ENCODE assay signal across 7 mouse cellular contexts in the genomic region with DNA sequence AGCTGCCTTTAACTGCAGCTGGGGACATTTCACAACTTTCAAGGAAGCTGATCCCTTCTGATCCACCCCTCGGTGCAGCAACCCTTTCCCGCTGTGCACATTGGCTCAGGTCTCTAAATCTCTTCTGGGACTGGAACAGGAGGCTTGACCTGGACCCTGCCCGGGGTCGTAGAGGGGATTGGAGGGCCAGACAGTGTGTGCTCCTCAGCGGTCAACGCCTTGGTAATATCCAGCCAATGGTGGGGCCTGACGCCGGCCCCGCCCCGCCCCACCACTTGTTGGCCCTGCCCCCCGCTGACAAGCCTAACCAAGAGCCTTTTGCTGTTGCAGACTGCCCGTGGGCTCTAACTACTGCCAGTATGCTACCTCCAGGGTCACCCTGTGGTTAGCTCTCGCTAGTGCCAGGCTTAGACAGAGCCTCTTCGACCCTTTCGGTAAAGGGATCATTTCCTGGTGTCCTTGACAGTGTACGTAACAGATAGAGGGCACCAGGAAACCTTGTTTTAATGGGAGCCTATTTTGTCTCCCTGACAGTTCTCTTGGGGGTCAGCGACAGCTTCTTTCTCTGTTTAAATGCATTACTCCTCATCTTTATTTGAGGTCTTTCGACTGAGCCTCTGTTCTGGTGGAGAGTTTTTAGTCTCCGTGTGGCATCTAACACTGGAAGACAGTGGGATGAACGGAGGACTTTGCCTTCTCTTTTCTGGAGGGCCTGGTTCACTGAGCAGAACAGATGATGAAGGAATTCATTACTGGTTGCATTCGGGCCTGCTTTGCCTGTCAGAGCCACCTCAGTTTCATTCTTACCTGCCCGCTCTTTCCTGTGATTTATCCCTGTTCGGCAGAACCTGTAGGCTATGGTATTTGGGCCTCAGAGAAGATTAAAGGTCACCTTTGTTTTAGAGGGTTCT. TPM values are rescaled to one million over a fixed set of nuclear protein-coding genes. Genes with fewer than 3 reads are reported as not detected.
DNase-seq lines count a peak whose midpoint lies in the region; ATAC-seq and TF ChIP-seq lines count a peak whose summit lies in the region.

No protein-coding gene starts in this region.

- no peak for TF ChIP-seq POLR2A in kidney, adult 2 months (IDR thresholded peaks at IDR 0.05; ENCODE audit: low read depth, low read length)
- TF ChIP-seq POLR2A in lung, adult 2 months (IDR thresholded peaks at IDR 0.05; ENCODE audit: borderline replicate concordance, extremely low read depth, low read depth, low read length): peak; percentile 52; the same call in 1 of the 2 replicates

- peak; percentile 52 for DNase-seq in embryonic facial prominence, embryonic 11.5 days (ENCODE audit: low spot score)
- DNase-seq in heart, adult 9 months (ENCODE audit: low spot score in 2 of 2): peak; percentile 81 to 85
- DNase-seq in kidney, adult 2 months: peak; percentile 88
- DNase-seq in lung, adult 2 months: peak; percentile 56
- peak; percentile 89 for DNase-seq in skeletal muscle tissue, adult 2 months (ENCODE audit: low read depth, low spot score)

- no peaks in the 10 kb centered on the region for H3K27me3 ChIP-seq in embryonic facial prominence, embryonic 11.5 days (ENCODE audit: control insufficient read depth, insufficient read depth, low read length)
- H3K27me3 ChIP-seq in kidney, adult 2 months (replicated peaks; ENCODE audit: control insufficient read depth, insufficient read depth, low read length): no peaks in the 10 kb centered on the region

- H3K4me1 ChIP-seq in embryonic facial prominence, embryonic 11.5 days (ENCODE audit: control insufficient read depth, insufficient read depth, low read length): no peaks in the 10 kb centered on the region
- H3K4me1 ChIP-seq in kidney, adult 2 months (ENCODE audit: control insufficient read depth, insufficient read depth, low read length): peaks cover 3% of the 10 kb centered on the region; the same call in 1 of the 2 replicates
- no peaks in the 10 kb centered on the region for H3K4me1 ChIP-seq in lung, adult 2 months (ENCODE audit: control insufficient read depth, insufficient read depth, low read length)

- TF ChIP-seq CTCF in kidney, adult 2 months (conservative IDR thresholded peaks at IDR 0.05; ENCODE audit: insufficient read depth, insufficient read length, low read depth, low read length): no peak
- TF ChIP-seq CTCF in lung, adult 2 months (IDR thresholded peaks at IDR 0.05; ENCODE audit: insufficient read depth, low read length): no peak

- ATAC-seq in embryonic facial prominence, embryonic 11.5 days (replicated peaks; ENCODE audit: insufficient number of reproducible peaks, low FRiP score, low TSS enrichment, low read depth): peak; percentile 64; the same call in 1 of the 2 replicates
- no peak for ATAC-seq in erythroblast, adult 5-6 weeks (replicated peaks; ENCODE audit: low FRiP score, poor library complexity, severe bottlenecking)
- ATAC-seq in monocyte, adult 5-6 weeks (replicated peaks; ENCODE audit: insufficient number of reproducible peaks, low FRiP score, low TSS enrichment, poor library complexity, severe bottlenecking): no peak

- H3K27ac ChIP-seq in embryonic facial prominence, embryonic 11.5 days (replicated peaks; ENCODE audit: low read depth, low read length): no peak overlapping the region
- peak overlapping the region; percentile 74; the same call in 1 of the 2 replicates for H3K27ac ChIP-seq in kidney, adult 2 months (ENCODE audit: insufficient read depth, low read depth, low read length)

- H3K4me2 ChIP-seq in embryonic facial prominence, embryonic 11.5 days (ENCODE audit: low read depth, low read length): no peak overlapping the region

- 30% methylated on average over 23 of the region's 23 CpGs for WGBS in embryonic facial prominence, embryonic 11.5 days
- WGBS in kidney, adult 2 months: 33% methylated on average over 23 of the region's 23 CpGs
- 41% methylated on average over 23 of the region's 23 CpGs for WGBS in lung, adult 2 months

- H3K9ac ChIP-seq in embryonic facial prominence, embryonic 11.5 days (replicated peaks; ENCODE audit: low read length): no peak overlapping the region

- no peaks in the 10 kb centered on the region for H3K36me3 ChIP-seq in embryonic facial prominence, embryonic 11.5 days (replicated peaks; ENCODE audit: control insufficient read depth, insufficient read depth, low read depth, low read length)
- H3K36me3 ChIP-seq in kidney, adult 2 months (ENCODE audit: control insufficient read depth, insufficient read depth, low read length): no peaks in the 10 kb centered on the region

- H3K9me3 ChIP-seq in embryonic facial prominence, embryonic 11.5 days (replicated peaks; ENCODE audit: control insufficient read depth, low read length): no peaks in the 10 kb centered on the region

- H3K4me3 ChIP-seq in embryonic facial prominence, embryonic 11.5 days (ENCODE audit: low read depth, low read length): no peak overlapping the region
- H3K4me3 ChIP-seq in kidney, adult 2 months (ENCODE audit: insufficient read depth, low read depth, low read length): no peak overlapping the region
- peak overlapping the region; percentile 17 for H3K4me3 ChIP-seq in lung, adult 2 months (replicated peaks; ENCODE audit: extremely low read depth, low read depth, low read length)

RNA-seq across cellular contexts. Expression of a gene that starts 12.7 kb away (rescaled TPM):
- 23.1 and 28.0 TPM in 2 replicates for polyA plus RNA-seq in embryonic facial prominence, embryonic 11.5 days (2014; fragmentation: Nextera tagmentation; extraction: Ambion mirVana)
- polyA plus RNA-seq in kidney, adult 2 months (2012; rRNA removed): 3.6 and 4.3 TPM in 2 replicates
- polyA plus RNA-seq in lung, adult 2 months (2012; rRNA removed): 3.9 and 7.5 TPM in 2 replicates
- total RNA-seq in erythroblast, adult 5-6 weeks (2015; ENCODE audit: low replicate concordance): 756 and 864 TPM in 2 replicates
- 516 and 701 TPM in 2 replicates for total RNA-seq in erythroblast, adult 5-6 weeks (2017; ENCODE audit: low replicate concordance)
- total RNA-seq in monocyte, adult 5-6 weeks (2017): 0.29 to 0.32 TPM in 2 of 3 replicates, not detected in the other

RNA-seq across cellular contexts. Expression of a gene that starts 24.6 kb away (rescaled TPM):
- 45.9 and 50.0 TPM in 2 replicates for polyA plus RNA-seq in embryonic facial prominence, embryonic 11.5 days (2014; fragmentation: Nextera tagmentation; extraction: Ambion mirVana)
- polyA plus RNA-seq in kidney, adult 2 months (2012; rRNA removed): 62.2 and 90.3 TPM in 2 replicates
- polyA plus RNA-seq in lung, adult 2 months (2012; rRNA removed): 20.2 and 25.1 TPM in 2 replicates
- 28.6 and 43.9 TPM in 2 replicates for total RNA-seq in erythroblast, adult 5-6 weeks (2015; ENCODE audit: low replicate concordance)
- 5.2 and 22.2 TPM in 2 replicates for total RNA-seq in erythroblast, adult 5-6 weeks (2017; ENCODE audit: low replicate concordance)
- 11.3 to 21.0 TPM (median 16.2 TPM) in 3 replicates for total RNA-seq in monocyte, adult 5-6 weeks (2017)

RNA-seq across cellular contexts. Expression of a gene that starts 28.9 kb away (rescaled TPM):
- polyA plus RNA-seq in embryonic facial prominence, embryonic 11.5 days (2014; fragmentation: Nextera tagmentation; extraction: Ambion mirVana): 0.11 and 0.20 TPM in 2 replicates
- polyA plus RNA-seq in kidney, adult 2 months (2012; rRNA removed): 2.6 TPM in 1 of 2 replicates, not detected in the other
- 3.5 TPM in 1 of 2 replicates, not detected in the other for polyA plus RNA-seq in lung, adult 2 months (2012; rRNA removed)
- total RNA-seq in erythroblast, adult 5-6 weeks (2015; ENCODE audit: low replicate concordance): not detected in 2 replicates
- 2.0 TPM in 1 of 2 replicates, not detected in the other for total RNA-seq in erythroblast, adult 5-6 weeks (2017; ENCODE audit: low replicate concordance)
- not detected in 3 replicates for total RNA-seq in monocyte, adult 5-6 weeks (2017)

RNA-seq across cellular contexts. Expression of a gene that starts 35.1 kb away (rescaled TPM):
- 2.4 and 3.2 TPM in 2 replicates for polyA plus RNA-seq in embryonic facial prominence, embryonic 11.5 days (2014; fragmentation: Nextera tagmentation; extraction: Ambion mirVana)
- 1.4 and 1.5 TPM in 2 replicates for polyA plus RNA-seq in kidney, adult 2 months (2012; rRNA removed)
- 2.7 and 9.7 TPM in 2 replicates for polyA plus RNA-seq in lung, adult 2 months (2012; rRNA removed)
- total RNA-seq in erythroblast, adult 5-6 weeks (2015; ENCODE audit: low replicate concordance): not detected in 2 replicates
- total RNA-seq in erythroblast, adult 5-6 weeks (2017; ENCODE audit: low replicate concordance): not detected in 2 replicates
- not detected in 3 replicates for total RNA-seq in monocyte, adult 5-6 weeks (2017)

RNA-seq across cellular contexts. Expression of a gene that starts 52.8 kb away (rescaled TPM):
- polyA plus RNA-seq in embryonic facial prominence, embryonic 11.5 days (2014; fragmentation: Nextera tagmentation; extraction: Ambion mirVana): 30.6 and 36.1 TPM in 2 replicates
- polyA plus RNA-seq in kidney, adult 2 months (2012; rRNA removed): 18.1 and 24.1 TPM in 2 replicates
- 45.0 and 47.0 TPM in 2 replicates for polyA plus RNA-seq in lung, adult 2 months (2012; rRNA removed)
- 974 and 1,000 TPM in 2 replicates for total RNA-seq in erythroblast, adult 5-6 weeks (2015; ENCODE audit: low replicate concordance)
- 826 and 843 TPM in 2 replicates for total RNA-seq in erythroblast, adult 5-6 weeks (2017; ENCODE audit: low replicate concordance)
- total RNA-seq in monocyte, adult 5-6 weeks (2017): 19.2 to 64.4 TPM (median 43.8 TPM) in 3 replicates
